In genomic region chr6:51585980-51586379, GRCm38 (mm10) we compare ENCODE assay signal across 7 mouse cellular contexts.
DNase-seq lines count a peak whose midpoint lies in the region; TF ChIP-seq lines count a peak whose summit lies in the region.

No protein-coding gene starts in this region.

- no peaks in the 10 kb centered on the region; a peak in 1 of 4 replicates for H3K4me1 ChIP-seq in ES-E14 (ENCODE audit: control insufficient read depth in 2 of 2, insufficient read depth in 2 of 2, low read length in 2 of 2, poor library complexity in 1 of 2)
- no peaks in the 10 kb centered on the region for H3K4me1 ChIP-seq in cortical plate, adult 2 months (ENCODE audit: control insufficient read depth, insufficient read depth, low read length)

- TF ChIP-seq POLR2A in cortical plate, adult 2 months (IDR thresholded peaks at IDR 0.05; ENCODE audit: extremely low read depth, insufficient read depth, low read length) = no peak

- H3K4me3 ChIP-seq in ES-E14 (ENCODE audit: insufficient read depth in 1 of 2, low read depth in 1 of 2, low read length in 2 of 2, poor library complexity in 1 of 2, severe bottlenecking in 1 of 2) = no peak overlapping the region
- no peak overlapping the region for H3K4me3 ChIP-seq in cortical plate, adult 2 months (ENCODE audit: insufficient read depth, low read length)

- no peaks in the 10 kb centered on the region for H3K9me3 ChIP-seq in ES-E14 (ENCODE audit: control insufficient read depth, insufficient read depth, low read depth, low read length)

- no peak overlapping the region for H3K27ac ChIP-seq in ES-E14 (ENCODE audit: insufficient read depth, low read depth, low read length, poor library complexity, severe bottlenecking)
- H3K27ac ChIP-seq in cortical plate, adult 2 months (ENCODE audit: insufficient read depth, low read length) = no peak overlapping the region

- intact Hi-C loops in heart, postnatal 10 days (cut with DNase I) = loop anchor here (1.0 to 2.0 kb wide), 2 partner anchors 271 to 635 kb away; partner anchors contain the start of gene Hoxa7

- H3K36me3 ChIP-seq in ES-E14 (ENCODE audit: control insufficient read depth, insufficient read depth, low read length, poor library complexity, severe bottlenecking) = peaks cover 14% of the 10 kb centered on the region; the same call in 1 of the 2 replicates

- peak; percentile 82 for TF ChIP-seq CTCF in cortical plate, adult 2 months (IDR thresholded peaks at IDR 0.05; ENCODE audit: extremely low read depth, insufficient read depth, low read length)

- in situ Hi-C loops in ES-E14 (cut with MboI; ENCODE audit: low sequenced_read_pairs in 2 of 2, unreplicated experiment in 2 of 2) = loop anchor here in 1 of 2 experiments (10.0 kb wide), 1 partner anchor 639 kb away; the partner anchor contains the start of gene Hoxa7

- H3K9ac ChIP-seq in ES-E14 (ENCODE audit: insufficient read depth, low read depth, low read length, poor library complexity, severe bottlenecking) = no peak overlapping the region

- DNase-seq in ES-E14 (ENCODE audit: low read depth, low spot score) = peak; percentile 37
- DNase-seq in adrenal gland, adult (ENCODE audit: inconsistent age in 2 of 2, low spot score in 1 of 2) = peak; percentile 49 to 86
- peak; percentile 75 to 82 for DNase-seq in heart, postnatal 10 days
- peak; percentile 80 for DNase-seq in layer of hippocampus, adult 11-12 months (ENCODE audit: low spot score)
- peak; percentile 39 to 72 for DNase-seq in lung, postnatal 4 days
- DNase-seq in right cerebral cortex, adult 18-20 months = peak; percentile 69

TF ChIP-seq in ES-E14, 5 proteins besides CTCF, POLR2A, EP300 and RAD21:
- TF ChIP-seq CHD2 (IDR thresholded peaks at IDR 0.05; ENCODE audit: low read depth, low read length) = no peak
- peak; percentile 72 for TF ChIP-seq ZC3H11A (IDR thresholded peaks at IDR 0.05; ENCODE audit: borderline replicate concordance, low read depth, low read length)
